Mouse (Mus musculus) megakaryocyte progenitor cell, adult 5-6 weeks (primary cell): Measurements from ENCODE around the gene Lce1m. TPM values are rescaled to one million over a fixed set of nuclear protein-coding genes. Genes with fewer than 3 reads are reported as not detected.
A peak's percentile ranks its signal among the peaks of the same experiment; 100 is the strongest.
"Not testable (repeated sequence)": the region's sequence is repeated elsewhere in the genome, so short reads cannot be mapped to it uniquely, and the experiment has no call there.

Experiments
- ATAC-seq: replicated peaks from 2 replicates; pipeline ENCODE4 v1.8.0; 2016; ENCODE audit warnings: mild to moderate bottlenecking, moderate TSS enrichment, inconsistent platforms; ENCODE audit not compliant: poor library complexity
- total RNA-seq, 2 experiments: library from RNA; stranded (forward) in 1 of 2; stranded (reverse) in 1 of 2; fragments of 157-497, 149-512 nt in 1 of 2; fragments of 200-1000 nt in 1 of 2; gene quantifications; 2 replicates each; pipeline versions ENCODE4 v1.2.3 to v1.2.4; 2015 to 2017

Gene Lce1m
- total RNA-seq (2015) (not detected in 2 replicates), total RNA-seq (2017) (not detected in 2 replicates)

GRCm38 (mm10) chr3:93018960-93019359 lies at the start of gene Lce1m:
Gene Lce1m, minus strand, starts transcription at chr3:93019060.
- ATAC-seq: no peak

- not testable (repeated sequence) for ATAC-seq
Measured at GRCm38 (mm10) chr3:93068523-93068922, 49.7 kb upstream of the Lce1m start, which contains the start of gene Gm4858. Gene Gm4858, plus strand, starts transcription at chr3:93068823.

- ATAC-seq: no peak
Measured at GRCm38 (mm10) chr3:93052826-93053474, 34.1 kb upstream of the Lce1m start.

- ATAC-seq: no peak
Measured at GRCm38 (mm10) chr3:93050182-93050581, 31.3 kb upstream of the Lce1m start.

GRCm38 (mm10) chr3:93031450-93031849 lies 12.6 kb upstream of the Lce1m start:
- ATAC-seq: peak; percentile 78

GRCm38 (mm10) chr3:93025486-93025885 lies 6.6 kb upstream of the Lce1m start:
- no peak for ATAC-seq

GRCm38 (mm10) chr3:93023411-93024184 lies 4.7 kb upstream of the Lce1m start:
- ATAC-seq: no peak

- no peak for ATAC-seq
Measured at GRCm38 (mm10) chr3:93021171-93021570, 2.3 kb upstream of the Lce1m start.

GRCm38 (mm10) chr3:93015460-93016104 lies 3.3 kb downstream of the Lce1m start, which contains the start of gene Crct1:
Gene Crct1, minus strand, starts transcription at chr3:93015687.
- ATAC-seq: no peak

GRCm38 (mm10) chr3:93014871-93015270 lies 4.0 kb downstream of the Lce1m start:
- ATAC-seq: no peak

GRCm38 (mm10) chr3:93014378-93014801 lies 4.5 kb downstream of the Lce1m start:
- ATAC-seq: no peak

GRCm38 (mm10) chr3:93002843-93003242 lies 16.0 kb downstream of the Lce1m start:
- ATAC-seq: no peak

- ATAC-seq: no peak
Measured at GRCm38 (mm10) chr3:93000621-93001020, 18.2 kb downstream of the Lce1m start.

GRCm38 (mm10) chr3:92998691-92999090 lies 20.2 kb downstream of the Lce1m start:
- ATAC-seq: peak; percentile 96

GRCm38 (mm10) chr3:92991926-92992325 lies 26.9 kb downstream of the Lce1m start, which contains the start of gene Lce3f:
Gene Lce3f, plus strand, starts transcription at chr3:92992226.
- no peak for ATAC-seq

GRCm38 (mm10) chr3:92978484-92978883 lies 40.4 kb downstream of the Lce1m start:
- ATAC-seq: no peak

Other genes with a start within 250 kb of the Lce1m start
- not detected in 2 replicates for gene Lce1i, start 240.2 kb downstream of the Lce1m start, total RNA-seq (2015)
- not detected in 2 replicates for gene Lce1i, start 240.2 kb downstream of the Lce1m start, total RNA-seq (2017)
- not detected in 2 replicates for gene Lce1j, start 228.5 kb downstream of the Lce1m start, total RNA-seq (2015)
- gene Lce1j, start 228.5 kb downstream of the Lce1m start, total RNA-seq (2017): not detected in 2 replicates
- gene Lce1k, start 211.2 kb downstream of the Lce1m start, total RNA-seq (2015): not detected in 2 replicates
- gene Lce1k, start 211.2 kb downstream of the Lce1m start, total RNA-seq (2017): not detected in 2 replicates
- not detected in 2 replicates for gene Kprp, start 191.8 kb downstream of the Lce1m start, total RNA-seq (2015)
- not detected in 2 replicates for gene Kprp, start 191.8 kb downstream of the Lce1m start, total RNA-seq (2017)
- gene Lce1l, start 167.8 kb downstream of the Lce1m start, total RNA-seq (2015): not detected in 2 replicates
- not detected in 2 replicates for gene Lce1l, start 167.8 kb downstream of the Lce1m start, total RNA-seq (2017)
- not detected in 2 replicates for gene 2310050C09Rik, start 148.8 kb downstream of the Lce1m start, total RNA-seq (2015)
- not detected in 2 replicates for gene 2310050C09Rik, start 148.8 kb downstream of the Lce1m start, total RNA-seq (2017)
- not detected in 2 replicates for gene Lce3a, start 92.8 kb downstream of the Lce1m start, total RNA-seq (2015)
- not detected in 2 replicates for gene Lce3a, start 92.8 kb downstream of the Lce1m start, total RNA-seq (2017)
- not detected in 2 replicates for gene Lce3b, start 86.1 kb downstream of the Lce1m start, total RNA-seq (2015)
- gene Lce3b, start 86.1 kb downstream of the Lce1m start, total RNA-seq (2017): not detected in 2 replicates
- gene Lce3c, start 74.6 kb downstream of the Lce1m start, total RNA-seq (2015): not detected in 2 replicates
- gene Lce3c, start 74.6 kb downstream of the Lce1m start, total RNA-seq (2017): not detected in 2 replicates
- not detected in 2 replicates for gene Lce3d, start 61.7 kb downstream of the Lce1m start, total RNA-seq (2015)
- gene Lce3d, start 61.7 kb downstream of the Lce1m start, total RNA-seq (2017): not detected in 2 replicates
- gene Lce3e, start 52.0 kb downstream of the Lce1m start, total RNA-seq (2015): not detected in 2 replicates
- gene Lce3e, start 52.0 kb downstream of the Lce1m start, total RNA-seq (2017): not detected in 2 replicates
- not detected in 2 replicates for gene Lce3f, start 26.8 kb downstream of the Lce1m start, total RNA-seq (2015)
- gene Lce3f, start 26.8 kb downstream of the Lce1m start, total RNA-seq (2017): not detected in 2 replicates
- gene Crct1, start 3.4 kb downstream of the Lce1m start, total RNA-seq (2015): not detected in 2 replicates
- not detected in 2 replicates for gene Crct1, start 3.4 kb downstream of the Lce1m start, total RNA-seq (2017)
- not detected in 2 replicates for gene Gm4858, start 49.8 kb upstream of the Lce1m start, total RNA-seq (2015)
- not detected in 2 replicates for gene Gm4858, start 49.8 kb upstream of the Lce1m start, total RNA-seq (2017)
- not detected in 2 replicates for gene Crnn, start 125.7 kb upstream of the Lce1m start, total RNA-seq (2015)
- gene Crnn, start 125.7 kb upstream of the Lce1m start, total RNA-seq (2017): not detected in 2 replicates
- gene Flg2, start 178.2 kb upstream of the Lce1m start, total RNA-seq (2015): not detected in 2 replicates
- not detected in 2 replicates for gene Flg2, start 178.2 kb upstream of the Lce1m start, total RNA-seq (2017)